Mouse (Mus musculus) liver, embryonic 11.5 days (tissue): ENCODE measurements around the gene Gm20696. TPM values are rescaled to one million over a fixed set of nuclear protein-coding genes. Genes with fewer than 3 reads are reported as not detected.

ENCODE experiments used
- ATAC-seq: fragments of 200-750 bp; cut with Nextera tagmentation; replicated peaks from 2 replicates; pipeline ENCODE4 v1.8.0; 2017; ENCODE audit warnings: moderate number of reproducible peaks, mild to moderate bottlenecking, moderate TSS enrichment, moderate library complexity; ENCODE audit not compliant: low FRiP score
- DNase-seq: peaks from one replicate; pipeline ENCODE4 v3.0.0-alpha.2; 2017; ENCODE audit warnings: low spot score
- H3K27ac ChIP-seq: fragments of 300-500 bp; sonication (generic); 2 replicates; pipeline ENCODE4 v1.5.1; 2014; ENCODE audit warnings: mild to moderate bottlenecking, low read depth, low read length, control low read depth
- H3K27me3 ChIP-seq: fragments of 300-500 bp; sonication (generic); replicated peaks from 2 replicates; pipeline ENCODE4 v1.6.1; 2014; ENCODE audit warnings: low read length, mixed read lengths; ENCODE audit not compliant: control insufficient read depth, insufficient read depth
- H3K36me3 ChIP-seq: fragments of 300-500 bp; sonication (generic); 2 replicates; pipeline ENCODE4 v1.6.1; 2014; ENCODE audit warnings: mild to moderate bottlenecking, low read length, moderate library complexity, mixed read lengths; ENCODE audit not compliant: control insufficient read depth, insufficient read depth
- H3K4me1 ChIP-seq: fragments of 300-500 bp; sonication (generic); replicated peaks from 2 replicates; pipeline ENCODE4 v1.6.1; 2014; ENCODE audit warnings: low read length, mixed read lengths; ENCODE audit not compliant: control insufficient read depth, insufficient read depth
- H3K4me2 ChIP-seq: fragments of 300-500 bp; sonication (generic); 2 replicates; pipeline ENCODE4 v1.6.1; 2014; ENCODE audit warnings: mild to moderate bottlenecking, control low read depth, moderate library complexity
- H3K4me3 ChIP-seq: fragments of 300-500 bp; sonication (generic); 2 replicates; pipeline ENCODE4 v1.5.1; 2014; ENCODE audit warnings: low read depth, low read length, control low read depth
- H3K9ac ChIP-seq: fragments of 300-500 bp; sonication (generic); 2 replicates; pipeline ENCODE4 v1.6.1; 2014; ENCODE audit warnings: low read depth, low read length, control low read depth
- H3K9me3 ChIP-seq: fragments of 300-500 bp; sonication (generic); 2 replicates; pipeline ENCODE4 v1.6.1; 2016; ENCODE audit warnings: low read length, inconsistent platforms, mixed read lengths; ENCODE audit not compliant: control insufficient read depth
- WGBS: fragments of 180-500 bp; shearing (Covaris S2); extraction: QIAGEN DNeasy Blood & Tissue Kit; methylation state at CpG from one replicate; pipeline ENCODE4 v1.1.7; 2014; 5-methylcytosine and 5-hydroxymethylcytosine counted together
- polyA plus RNA-seq: library from polyadenylated mRNA; unstranded; fragments of >200 nt; fragmentation: Nextera tagmentation; extraction: Ambion mirVana; gene quantifications from 2 replicates; pipeline ENCODE4 v1.2.1, GENCODE M21; 2014

The Gm20696 gene
- polyA plus RNA-seq, 1 experiment from 2014 or later = 2.4 TPM

DNA sequence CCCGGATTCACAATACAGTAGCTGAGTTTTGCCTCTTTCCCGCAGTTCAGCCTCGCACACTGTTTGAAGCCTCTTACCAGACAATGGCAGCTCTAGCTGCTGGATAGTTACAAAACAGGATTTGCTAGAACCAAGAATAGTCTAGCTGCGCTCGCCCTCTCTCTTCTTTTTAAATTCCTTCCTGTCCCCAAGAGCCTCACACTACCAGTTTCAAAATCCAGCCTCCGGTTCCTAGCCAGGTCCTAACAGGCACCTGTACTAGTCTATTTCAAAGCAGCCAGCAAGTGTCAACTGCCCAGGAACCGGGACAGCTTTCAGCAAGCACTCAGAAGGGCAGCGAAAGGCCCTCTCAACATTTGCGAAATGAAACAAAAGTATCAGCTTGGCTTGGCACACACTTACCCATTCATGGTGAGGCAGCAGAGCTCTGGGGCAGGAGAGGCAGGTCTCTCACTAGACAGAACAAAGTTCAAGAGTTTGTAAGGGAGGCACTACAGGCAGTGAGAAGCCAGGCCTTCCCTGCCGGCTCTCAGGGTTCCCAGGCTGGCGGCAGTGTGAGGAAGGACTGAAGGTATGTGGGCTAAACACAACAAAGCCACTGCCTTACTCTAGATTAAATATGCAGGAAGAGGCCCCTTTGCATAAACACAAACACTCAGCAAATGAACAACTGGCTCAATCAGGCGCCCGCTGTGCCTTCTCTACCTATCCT is 400.5 kb downstream of the Gm20696 start:
- DNase-seq = no peak
- peak overlapping the region; percentile 38; the same call in 1 of the 2 replicates for H3K9ac ChIP-seq
- 35% methylated on average over 13 of the region's 13 CpGs for WGBS
- peak overlapping the region; percentile 52 for H3K4me2 ChIP-seq
- H3K4me3 ChIP-seq = peak overlapping the region; percentile 27
- peaks cover 30% of the 10 kb centered on the region for H3K4me1 ChIP-seq
- no peaks in the 10 kb centered on the region for H3K27me3 ChIP-seq
- ATAC-seq = no peak
- no peaks in the 10 kb centered on the region for H3K9me3 ChIP-seq
- H3K36me3 ChIP-seq = no peaks in the 10 kb centered on the region
- H3K27ac ChIP-seq = peak overlapping the region; percentile 36; the same call in 1 of the 2 replicates

DNA sequence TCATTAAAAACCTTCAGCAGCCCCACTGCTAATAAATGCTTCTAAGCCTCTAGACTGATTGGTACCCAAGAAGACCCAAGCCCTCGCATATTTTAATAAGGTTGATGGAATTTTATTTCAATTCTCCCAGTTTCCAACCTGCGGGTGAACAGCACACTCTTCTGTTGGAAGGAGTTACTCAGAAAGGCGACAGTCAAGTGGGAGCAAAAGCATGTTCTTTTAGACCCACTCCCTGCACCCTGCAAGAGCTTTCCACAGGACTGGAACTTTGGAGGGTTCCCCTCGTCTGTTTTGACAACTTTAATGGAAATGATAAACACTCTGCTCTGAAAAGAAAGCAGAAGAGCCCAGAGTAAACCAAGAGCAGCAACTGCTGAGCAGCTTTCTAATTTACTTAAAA is 401.4 kb downstream of the Gm20696 start:
- Histone ChIP-seq H3K36me3 (no peaks in the 10 kb centered on the region), H3K9me3 (no peaks in the 10 kb centered on the region), H3K27me3 (no peaks in the 10 kb centered on the region), H3K27ac (no peak overlapping the region), H3K9ac (no peak overlapping the region), H3K4me2 (peak overlapping the region; percentile 52; the same call in 1 of the 2 replicates), H3K4me3 (no peak overlapping the region), H3K4me1 (peaks cover 30% of the 10 kb centered on the region)
- 36% methylated on average over 4 of the region's 4 CpGs for WGBS
- no peak for DNase-seq
- no peak for ATAC-seq

DNA sequence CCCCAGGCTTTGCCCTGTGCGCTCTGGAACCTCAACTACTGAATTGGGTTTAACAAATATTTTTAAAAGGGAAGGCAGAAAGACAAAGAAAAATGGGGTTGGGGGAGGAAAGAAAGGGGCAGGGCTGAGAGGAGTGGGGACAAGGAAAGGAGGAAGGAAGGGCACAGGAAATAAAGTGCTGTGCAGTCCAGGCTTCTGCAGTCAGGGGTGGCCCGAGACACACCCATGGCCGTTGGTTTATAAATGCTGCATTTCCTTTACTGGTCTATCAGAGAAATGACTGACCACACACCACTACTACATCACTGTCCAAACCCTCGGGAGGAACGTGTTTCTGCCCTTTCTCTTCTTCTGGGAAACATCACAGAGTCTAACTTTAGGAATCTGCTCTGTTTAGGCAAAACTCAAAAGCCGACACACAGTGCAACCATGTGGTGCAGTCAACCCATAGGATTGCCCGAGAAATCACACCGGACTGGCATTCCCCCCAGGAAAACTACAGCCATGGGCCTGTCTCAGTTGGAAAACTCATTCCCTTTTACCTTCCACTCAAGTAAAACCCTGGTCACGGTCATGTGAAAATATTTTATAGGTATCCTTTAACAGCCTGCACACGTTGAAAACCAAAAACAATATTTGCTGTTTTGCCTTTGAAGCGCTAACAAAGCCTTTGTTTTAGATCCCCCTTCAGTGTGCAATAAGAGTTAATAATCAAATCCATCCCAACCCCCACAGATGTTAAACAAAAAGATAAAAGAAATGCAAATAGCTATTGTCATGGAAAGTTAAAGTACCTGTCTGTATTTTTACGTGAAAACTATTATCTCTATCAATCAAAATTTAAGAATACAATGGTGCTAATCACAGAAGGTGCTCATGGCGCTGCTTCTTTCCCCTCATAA is 402.2 kb downstream of the Gm20696 start:
- H3K27ac ChIP-seq = peak overlapping the region; percentile 5
- ATAC-seq = no peak; the same call in 1 of the 2 replicates

DNA sequence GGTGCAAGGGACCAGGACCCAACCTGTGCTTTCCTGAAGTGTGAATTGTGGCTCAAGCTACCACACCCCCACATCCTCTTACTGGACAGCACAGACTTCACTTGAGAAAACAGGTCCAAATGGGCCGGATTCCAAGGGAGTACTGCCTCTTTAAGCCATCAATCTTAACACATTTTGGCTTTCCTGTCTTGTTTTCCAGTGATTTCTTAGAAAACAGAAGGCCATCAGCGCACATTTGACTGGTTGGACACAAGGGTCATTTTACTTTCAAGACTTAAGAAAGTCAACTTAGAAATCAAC is 402.8 kb downstream of the Gm20696 start:
- peak overlapping the region; percentile 33 for H3K4me2 ChIP-seq
- H3K9me3 ChIP-seq = no peaks in the 10 kb centered on the region
- H3K4me3 ChIP-seq = no peak overlapping the region
- peaks cover 30% of the 10 kb centered on the region for H3K4me1 ChIP-seq
- no peaks in the 10 kb centered on the region for H3K36me3 ChIP-seq
- ATAC-seq (no peak), DNase-seq (no peak)
- no peaks in the 10 kb centered on the region for H3K27me3 ChIP-seq
- H3K27ac ChIP-seq = peak overlapping the region; percentile 32
- H3K9ac ChIP-seq = no peak overlapping the region
- WGBS = 38% methylated on average over 2 of the region's 2 CpGs

More for the DNA sequence above, 402.2 kb downstream of the Gm20696 start:
- no peak for DNase-seq
- Histone ChIP-seq H3K27me3 (no peaks in the 10 kb centered on the region), H3K9me3 (no peaks in the 10 kb centered on the region), H3K9ac (no peak overlapping the region), H3K4me2 (peak overlapping the region; percentile 33), H3K36me3 (no peaks in the 10 kb centered on the region), H3K4me3 (no peak overlapping the region), H3K4me1 (peaks cover 30% of the 10 kb centered on the region)
- 26% methylated on average over 13 of the region's 13 CpGs for WGBS

DNA sequence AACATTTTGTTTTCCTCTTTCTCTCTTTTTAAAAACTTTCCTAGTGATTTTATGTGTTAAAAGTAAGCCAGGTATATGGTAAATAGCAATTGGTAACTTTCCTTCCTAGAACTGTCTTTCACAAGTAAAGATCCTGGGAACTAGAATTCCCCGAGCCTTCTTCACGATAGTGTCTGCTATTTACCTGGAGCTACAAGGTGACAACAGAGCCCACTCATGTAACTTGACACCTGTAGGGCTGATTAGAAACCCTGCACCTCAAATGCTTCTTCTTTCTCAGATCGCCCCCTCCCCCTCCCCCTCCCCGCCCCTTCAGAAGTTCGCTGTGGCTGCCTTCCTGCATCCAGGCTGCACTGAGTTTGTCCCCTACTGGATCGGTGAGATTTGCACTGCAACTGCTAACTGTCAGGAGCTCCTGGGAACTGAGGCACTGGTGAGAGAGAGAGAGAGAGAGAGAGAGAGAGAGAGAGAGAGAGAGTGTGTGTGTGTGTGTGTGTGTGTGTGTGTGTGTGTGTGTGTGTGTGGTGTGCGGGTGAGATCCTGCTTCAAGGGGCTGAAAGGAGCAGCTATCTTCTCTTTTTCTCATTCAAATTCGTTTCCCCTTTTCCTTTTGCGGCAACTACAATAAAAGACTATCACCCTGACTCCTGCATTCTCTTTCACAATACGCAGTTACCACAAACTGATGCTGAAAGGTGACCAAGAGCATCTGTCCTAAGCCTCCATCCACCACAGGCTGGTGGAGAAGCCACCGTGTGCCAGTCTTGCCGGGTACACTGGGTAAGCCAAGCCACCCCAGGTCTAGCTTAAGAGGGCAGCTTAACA is 403.3 kb downstream of the Gm20696 start:
- H3K27ac ChIP-seq = peak overlapping the region; percentile 32; the same call in 1 of the 2 replicates
- peaks cover 30% of the 10 kb centered on the region for H3K4me1 ChIP-seq
- peak overlapping the region; percentile 33 for H3K4me2 ChIP-seq
- H3K36me3 ChIP-seq = no peaks in the 10 kb centered on the region
- no peak for ATAC-seq
- DNase-seq = no peak
- H3K9me3 ChIP-seq = no peaks in the 10 kb centered on the region
- no peak overlapping the region for H3K9ac ChIP-seq
- no peaks in the 10 kb centered on the region for H3K27me3 ChIP-seq
- H3K4me3 ChIP-seq = no peak overlapping the region
- 13% methylated on average over 12 of the region's 12 CpGs for WGBS

DNA sequence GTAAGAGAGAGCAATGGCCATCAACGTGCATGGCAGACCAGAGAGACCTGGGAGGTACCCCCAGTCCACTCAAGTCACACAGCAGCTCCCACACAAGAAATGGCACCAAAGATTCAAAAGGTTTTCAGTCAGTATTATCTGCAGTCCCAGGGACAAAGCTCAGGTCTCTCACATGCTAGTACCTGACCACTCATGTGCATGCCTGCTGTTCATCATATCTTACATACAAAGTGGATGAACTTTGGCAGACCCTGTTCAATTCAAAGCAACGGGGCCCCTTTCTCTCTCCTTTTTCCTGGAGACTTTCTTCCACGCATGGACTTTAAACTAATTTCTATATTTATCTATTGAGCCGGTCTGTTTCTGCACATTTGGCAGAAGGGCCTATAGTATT is 404.9 kb downstream of the Gm20696 start:
- no peak overlapping the region for H3K9ac ChIP-seq
- no peak overlapping the region for H3K27ac ChIP-seq
- ATAC-seq (no peak), DNase-seq (no peak)
- 52% methylated on average over 4 of the region's 4 CpGs for WGBS
- no peaks in the 10 kb centered on the region for H3K9me3 ChIP-seq
- H3K27me3 ChIP-seq = no peaks in the 10 kb centered on the region
- no peak overlapping the region for H3K4me2 ChIP-seq
- no peaks in the 10 kb centered on the region for H3K36me3 ChIP-seq
- no peak overlapping the region for H3K4me3 ChIP-seq
- peaks cover 29% of the 10 kb centered on the region for H3K4me1 ChIP-seq

DNA sequence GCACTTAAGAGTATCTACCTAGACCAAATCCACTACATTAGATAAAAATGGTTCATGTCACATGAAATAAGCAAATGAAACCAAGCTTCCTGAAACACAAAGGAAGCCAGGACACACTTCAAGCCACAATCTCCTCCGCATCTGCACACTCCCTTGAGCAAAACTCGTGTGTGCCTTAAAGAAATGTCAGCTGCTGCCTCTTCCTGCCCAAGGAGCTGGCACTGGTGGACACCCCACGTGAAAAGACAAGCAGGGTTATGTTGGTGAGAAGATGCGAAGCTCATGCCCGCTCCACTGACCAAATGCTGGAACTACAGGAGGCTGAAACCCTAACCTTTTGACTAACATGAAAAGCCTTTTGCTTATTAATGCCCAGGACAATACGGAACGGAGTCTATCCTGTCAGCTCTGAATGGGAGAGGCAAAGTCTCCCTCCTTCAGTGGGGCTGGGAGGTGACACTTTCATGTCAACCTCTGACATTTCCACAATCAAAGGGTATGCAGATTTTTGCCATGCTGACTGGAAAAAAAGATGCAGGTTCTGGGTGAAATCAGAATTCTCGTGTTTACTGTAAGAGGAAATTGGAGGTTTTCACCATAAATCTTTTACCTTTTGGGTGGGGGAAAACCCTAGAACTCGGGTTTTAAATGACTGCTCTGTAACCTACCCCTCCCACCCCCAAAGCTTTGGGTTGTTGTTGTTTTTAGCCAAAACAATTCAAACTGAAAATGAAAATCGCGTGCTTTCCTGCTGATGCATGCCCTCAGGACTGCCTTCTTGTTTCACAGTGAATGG is 405.5 kb downstream of the Gm20696 start:
- H3K9me3 ChIP-seq = no peaks in the 10 kb centered on the region
- DNase-seq (no peak), ATAC-seq (no peak)
- H3K4me3 ChIP-seq = no peak overlapping the region
- no peak overlapping the region for H3K27ac ChIP-seq
- 60% methylated on average over 11 of the region's 11 CpGs for WGBS
- no peak overlapping the region for H3K9ac ChIP-seq
- no peaks in the 10 kb centered on the region for H3K36me3 ChIP-seq
- H3K4me1 ChIP-seq = peaks cover 23% of the 10 kb centered on the region
- H3K27me3 ChIP-seq = no peaks in the 10 kb centered on the region
- no peak overlapping the region for H3K4me2 ChIP-seq

DNA sequence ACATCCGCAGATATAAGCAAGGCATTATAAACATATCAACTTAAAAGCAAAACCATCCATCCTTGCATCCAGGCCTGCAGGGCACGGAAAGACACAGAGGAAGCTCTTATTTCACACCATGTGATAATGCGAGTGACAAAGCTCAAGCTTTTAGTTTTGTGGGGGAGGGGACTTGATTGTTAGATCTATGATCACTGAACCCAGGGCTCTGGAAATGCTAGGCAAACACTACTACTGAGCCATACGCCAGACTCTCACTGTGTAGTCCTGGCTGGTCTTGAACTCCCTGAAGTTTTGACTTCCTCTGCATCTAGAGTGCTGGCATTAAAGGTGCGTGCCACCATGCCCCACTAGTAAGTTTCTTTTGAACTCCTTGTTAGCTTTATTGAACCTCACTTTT is 408.3 kb downstream of the Gm20696 start:
- Histone ChIP-seq H3K4me2 (no peak overlapping the region), H3K4me3 (no peak overlapping the region), H3K9ac (no peak overlapping the region), H3K36me3 (no peaks in the 10 kb centered on the region), H3K9me3 (no peaks in the 10 kb centered on the region), H3K27ac (no peak overlapping the region), H3K27me3 (no peaks in the 10 kb centered on the region), H3K4me1 (peaks cover 11% of the 10 kb centered on the region; the same call in 1 of the 2 replicates)
- ATAC-seq (no peak), DNase-seq (no peak)
- 60% methylated on average over 5 of the region's 5 CpGs for WGBS
